ENCODE assay signal across 14 mouse cellular contexts in genomic region chr11:77456866-77457265, GRCm38 (mm10). TPM values are rescaled to one million over a fixed set of nuclear protein-coding genes. Genes with fewer than 3 reads are reported as not detected.
A peak's percentile ranks its signal among the peaks of the same experiment; 100 is the strongest.
DNase-seq lines count a peak whose midpoint lies in the region; ATAC-seq lines count a peak whose summit lies in the region.
"Had no signal": no experiment of that assay in that cellular context is flagged by ENCODE, and none has a peak within 500 bp of the region (broad histone marks: within the 10 kb centered on the region; RNA-seq: fewer than 3 reads in every experiment).

No protein-coding gene starts in this region.

- H3K4me1 ChIP-seq in heart, embryonic 11.5 days (ENCODE audit: control insufficient read depth, insufficient read depth, low read length), result 0 out of 2 replicates have a peak, but pooled peaks cover 4% of the 10 kb centered on the region
- peaks cover 5 to 27% of the 10 kb centered on the region in 2 experiments for H3K4me1 ChIP-seq in heart, embryonic 14.5 days (ENCODE audit: control insufficient read depth in 2 of 2, insufficient read depth in 2 of 2, low read length in 2 of 2)

- H3K4me3 ChIP-seq in heart, embryonic 11.5 days (ENCODE audit: low read depth, low read length), result no peak overlapping the region
- no peak overlapping the region for H3K4me3 ChIP-seq in heart, embryonic 14.5 days (ENCODE audit: control insufficient read depth in 1 of 2, insufficient read depth in 1 of 2, low read depth in 1 of 2, low read length in 2 of 2)
- H3K4me3 ChIP-seq: erythroblast, embryonic 14.5 days; kidney, embryonic 15.5 days; midbrain, embryonic 12.5 days; neural tube, embryonic 15.5 days had no signal

- no peak overlapping the region for H3K9ac ChIP-seq in heart, embryonic 11.5 days (ENCODE audit: low read depth, low read length)
- no peak overlapping the region for H3K9ac ChIP-seq in heart, embryonic 14.5 days (ENCODE audit: low read length)
- H3K9ac ChIP-seq: kidney, embryonic 15.5 days; liver, embryonic 14.5 days; midbrain, embryonic 12.5 days; neural tube, embryonic 15.5 days had no signal

- H3K4me2 ChIP-seq in heart, embryonic 11.5 days, result no peak overlapping the region
- H3K4me2 ChIP-seq in heart, embryonic 14.5 days (ENCODE audit: low read length), result no peak overlapping the region
- H3K4me2 ChIP-seq: kidney, embryonic 15.5 days; midbrain, embryonic 12.5 days; neural tube, embryonic 15.5 days had no signal

- H3K27me3 ChIP-seq in heart, embryonic 11.5 days (ENCODE audit: control insufficient read depth, insufficient read depth, low read length), result no peaks in the 10 kb centered on the region
- H3K27me3 ChIP-seq in heart, embryonic 14.5 days (ENCODE audit: control insufficient read depth, insufficient read depth, low read length), result no peaks in the 10 kb centered on the region

- H3K27ac ChIP-seq in heart, embryonic 11.5 days (ENCODE audit: low read depth, low read length), result no peak overlapping the region
- H3K27ac ChIP-seq in heart, embryonic 14.5 days (replicated peaks in 1 of 2; ENCODE audit: control insufficient read depth in 1 of 2, insufficient read depth in 1 of 2, low read depth in 2 of 2, low read length in 2 of 2), result peak overlapping the region; percentile 15 to 37; a peak in 3 of 4 replicates
- H3K27ac ChIP-seq: kidney, embryonic 15.5 days; liver, embryonic 14.5 days; midbrain, embryonic 12.5 days; neural tube, embryonic 15.5 days had no signal

- ATAC-seq in heart, embryonic 11.5 days (replicated peaks; ENCODE audit: insufficient number of reproducible peaks, low FRiP score, low TSS enrichment), result no peak
- ATAC-seq in heart, embryonic 14.5 days (ENCODE audit: insufficient number of reproducible peaks, insufficient read depth, low FRiP score, low read depth), result 0 out of 2 replicates have a peak, but pooled peaks have one; percentile 45

- no peaks in the 10 kb centered on the region for H3K9me3 ChIP-seq in heart, embryonic 11.5 days (replicated peaks; ENCODE audit: control insufficient read depth, low read length)
- H3K9me3 ChIP-seq in heart, embryonic 14.5 days (ENCODE audit: control insufficient read depth, low read length), result no peaks in the 10 kb centered on the region
- H3K9me3 ChIP-seq: kidney, embryonic 15.5 days; midbrain, embryonic 12.5 days; neural tube, embryonic 15.5 days had no signal

- WGBS in heart, embryonic 11.5 days (ENCODE audit: insufficient replicate concordance), result 57% methylated on average over 6 of the region's 6 CpGs
- WGBS in heart, embryonic 14.5 days, result 25% methylated on average over 6 of the region's 6 CpGs

- H3K36me3 ChIP-seq in heart, embryonic 11.5 days (ENCODE audit: control insufficient read depth, insufficient read depth, low read length), result peaks cover 5% of the 10 kb centered on the region
- H3K36me3 ChIP-seq in heart, embryonic 14.5 days (ENCODE audit: control insufficient read depth, insufficient read depth, low read length), result peaks cover 67% of the 10 kb centered on the region

- DNase-seq in heart, adult 11 months, result peak; percentile 98
- peak; percentile 39 to 58 for DNase-seq in right cerebral cortex, postnatal 10 days (ENCODE audit: low spot score in 2 of 2)
- no peak for DNase-seq in right cerebral cortex, adult 18-20 months
- peak; percentile 44 for DNase-seq in lung, postnatal 36 days
- no peak for DNase-seq in urinary bladder, adult 2 months (ENCODE audit: low spot score)
- DNase-seq: adrenal gland, adult 2 months had no signal

RNA-seq across cellular contexts. Expression of gene Coro6, which starts 5.3 kb away (rescaled TPM):
- polyA plus RNA-seq in heart, embryonic 11.5 days (2014; fragmentation: Nextera tagmentation; extraction: Ambion mirVana), result 35.3 and 38.9 TPM in 2 replicates
- polyA plus RNA-seq in heart, embryonic 14.5 days (2014; fragmentation: Nextera tagmentation; extraction: Ambion mirVana), result 55.5 and 59.6 TPM in 2 replicates
- polyA plus RNA-seq in urinary bladder, adult 2 months (2012; rRNA removed), result 16.2 and 19.9 TPM in 2 replicates
- polyA plus RNA-seq: erythroblast, embryonic 14.5 days; thymus, postnatal 0 days had no signal

RNA-seq across cellular contexts. Expression of gene Ankrd13b, which starts 32.6 kb away (rescaled TPM):
- 3.0 and 3.4 TPM in 2 replicates for polyA plus RNA-seq in heart, embryonic 11.5 days (2014; fragmentation: Nextera tagmentation; extraction: Ambion mirVana)
- 5.1 and 5.2 TPM in 2 replicates for polyA plus RNA-seq in heart, embryonic 14.5 days (2014; fragmentation: Nextera tagmentation; extraction: Ambion mirVana)
- 21.8 and 22.3 TPM in 2 replicates for polyA plus RNA-seq in urinary bladder, adult 2 months (2012; rRNA removed)

RNA-seq across cellular contexts. Expression of gene Git1, which starts 36.5 kb away (rescaled TPM):
- polyA plus RNA-seq in heart, embryonic 11.5 days (2014; fragmentation: Nextera tagmentation; extraction: Ambion mirVana), result 13.3 and 15.1 TPM in 2 replicates
- 13.6 and 15.2 TPM in 2 replicates for polyA plus RNA-seq in heart, embryonic 14.5 days (2014; fragmentation: Nextera tagmentation; extraction: Ambion mirVana)
- polyA plus RNA-seq in urinary bladder, adult 2 months (2012; rRNA removed), result 24.7 and 37.0 TPM in 2 replicates

RNA-seq across cellular contexts. Expression of gene Abhd15, which starts 58.1 kb away (rescaled TPM):
- polyA plus RNA-seq in heart, embryonic 11.5 days (2014; fragmentation: Nextera tagmentation; extraction: Ambion mirVana), result 0.82 and 1.5 TPM in 2 replicates
- polyA plus RNA-seq in heart, embryonic 14.5 days (2014; fragmentation: Nextera tagmentation; extraction: Ambion mirVana), result 1.6 and 1.8 TPM in 2 replicates
- 0.71 and 1.1 TPM in 2 replicates for polyA plus RNA-seq in urinary bladder, adult 2 months (2012; rRNA removed)

RNA-seq across cellular contexts. Expression of gene Trp53i13, which starts 58.9 kb away (rescaled TPM):
- 23.0 and 24.8 TPM in 2 replicates for polyA plus RNA-seq in heart, embryonic 11.5 days (2014; fragmentation: Nextera tagmentation; extraction: Ambion mirVana)
- 28.7 and 30.0 TPM in 2 replicates for polyA plus RNA-seq in heart, embryonic 14.5 days (2014; fragmentation: Nextera tagmentation; extraction: Ambion mirVana)
- 20.9 and 21.0 TPM in 2 replicates for polyA plus RNA-seq in urinary bladder, adult 2 months (2012; rRNA removed)

Comparison
In these comparisons a context has a peak if more than half of its experiments do, and no peak if none do; other contexts are left out.
1. DNase-seq: peak in heart, adult 11 months (single experiment), right cerebral cortex, postnatal 10 days (2 of 2) and lung, postnatal 36 days (single experiment); none in right cerebral cortex, adult 18-20 months (single experiment) and urinary bladder, adult 2 months (single experiment).